Mouse (Mus musculus) liver, embryonic 12.5 days (tissue): ENCODE measurements around the gene Arrb1. TPM values are rescaled to one million over a fixed set of nuclear protein-coding genes. Genes with fewer than 3 reads are reported as not detected.

Experiments
- ATAC-seq: fragments of 200-750 bp; cut with Nextera tagmentation; 2 replicates; pipeline ENCODE4 v1.8.0; 2017; ENCODE audit warnings: moderate number of reproducible peaks, mild to moderate bottlenecking, moderate library complexity
- H3K27ac ChIP-seq: fragments of 300-500 bp; sonication (generic); 2 replicates; pipeline ENCODE4 v1.5.1; 2016; ENCODE audit warnings: mild to moderate bottlenecking
- H3K27me3 ChIP-seq: fragments of 300-500 bp; sonication (generic); replicated peaks from 2 replicates; pipeline ENCODE4 v1.6.1; 2016; ENCODE audit warnings: mild to moderate bottlenecking, moderate library complexity
- H3K36me3 ChIP-seq: fragments of 300-500 bp; sonication (generic); 2 replicates; pipeline ENCODE4 v1.6.1; 2016; ENCODE audit warnings: mild to moderate bottlenecking, moderate library complexity
- H3K4me1 ChIP-seq: fragments of 300-500 bp; sonication (generic); 2 replicates; pipeline ENCODE4 v1.6.1; 2016
- H3K4me2 ChIP-seq: fragments of 300-500 bp; sonication (generic); 2 replicates; pipeline ENCODE4 v1.6.1; 2016; ENCODE audit warnings: mild to moderate bottlenecking, moderate library complexity
- H3K4me3 ChIP-seq: fragments of 300-500 bp; sonication (generic); 2 replicates; pipeline ENCODE4 v1.5.1; 2016; ENCODE audit warnings: mild to moderate bottlenecking, moderate library complexity
- H3K9ac ChIP-seq: fragments of 300-500 bp; sonication (generic); 2 replicates; pipeline ENCODE4 v1.6.1; 2016; ENCODE audit warnings: mild to moderate bottlenecking, moderate library complexity
- H3K9me3 ChIP-seq: fragments of 300-500 bp; sonication (generic); replicated peaks from 2 replicates; pipeline ENCODE4 v1.6.1; 2016; ENCODE audit warnings: mild to moderate bottlenecking, moderate library complexity
- WGBS: fragments of 180-500 bp; shearing (Covaris S2); methylation state at CpG from one replicate; pipeline ENCODE4 v1.1.7; 2016; ENCODE audit not compliant: insufficient replicate concordance; 5-methylcytosine and 5-hydroxymethylcytosine counted together
- polyA plus RNA-seq: library from polyadenylated mRNA; unstranded; fragments of >200 nt; fragmentation: Nextera tagmentation; extraction: Ambion mirVana; gene quantifications from 2 replicates; pipeline ENCODE4 v1.2.1, GENCODE M21; 2016

The Arrb1 gene
- polyA plus RNA-seq, 1 experiment from 2014 or later, result 136 TPM

DNA sequence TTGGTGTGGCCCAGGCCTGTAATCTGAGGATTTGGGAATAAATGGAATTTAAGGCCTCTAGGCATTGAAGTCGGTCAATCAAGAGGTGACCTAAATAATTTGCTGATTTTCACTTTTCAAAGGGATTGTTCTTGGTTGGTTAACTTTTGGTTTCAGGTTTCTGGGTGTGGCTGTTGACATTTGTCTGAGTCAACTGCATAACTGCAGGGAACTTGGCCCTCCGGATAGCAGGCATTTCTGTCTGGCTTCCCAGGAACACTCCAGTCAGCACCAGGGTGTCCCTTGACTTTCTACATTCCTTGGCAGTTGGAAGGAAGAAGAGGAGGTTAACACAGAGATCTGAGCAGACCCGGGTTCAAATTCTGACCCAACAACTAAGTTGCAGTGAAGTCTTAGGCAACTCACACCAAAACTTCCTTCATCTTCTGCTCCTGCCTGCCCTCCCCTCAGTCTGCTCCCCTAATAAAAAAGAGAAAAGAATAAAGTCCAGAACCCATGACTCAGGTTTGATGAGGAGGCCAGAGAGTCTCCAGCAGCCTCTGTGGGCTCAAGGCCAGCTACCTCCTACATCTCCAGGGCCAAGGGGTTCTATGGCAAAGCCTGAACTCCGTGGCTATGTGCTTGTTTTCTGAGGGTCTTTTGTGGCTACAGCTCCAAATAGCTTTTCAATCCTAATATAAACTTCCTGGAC, 16.2 kb upstream of the Arrb1 start:
- Histone ChIP-seq H3K9ac (no peak overlapping the region), H3K27me3 (no peaks in the 10 kb centered on the region), H3K9me3 (no peaks in the 10 kb centered on the region), H3K4me1 (peaks cover 39% of the 10 kb centered on the region), H3K4me2 (no peak overlapping the region), H3K4me3 (no peak overlapping the region), H3K27ac (0 out of 2 replicates have a peak overlapping the region, but pooled peaks have one; percentile 22), H3K36me3 (no peaks in the 10 kb centered on the region)
- WGBS, result 69% methylated on average over 4 of the region's 4 CpGs
- no peak for ATAC-seq

DNA sequence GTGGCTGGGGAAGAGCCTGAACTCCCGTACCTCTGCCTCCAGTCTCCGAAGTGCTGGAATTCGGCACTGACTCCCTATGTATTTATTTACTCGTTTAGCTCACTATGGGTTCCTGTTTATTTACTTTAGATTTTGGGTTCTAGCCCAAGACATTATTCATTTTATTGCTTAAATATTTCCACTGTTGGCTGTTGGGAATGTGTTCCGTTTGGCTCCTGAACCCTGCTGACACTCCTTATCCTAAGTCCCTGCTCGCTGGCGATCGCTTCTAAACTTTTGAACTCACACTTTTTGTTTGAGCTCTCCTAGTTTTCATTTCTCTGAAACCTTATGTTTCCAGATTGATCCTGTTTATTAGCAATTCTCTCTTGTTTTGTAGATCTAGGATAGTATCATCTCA, 12.1 kb upstream of the Arrb1 start:
- Histone ChIP-seq H3K27me3 (no peaks in the 10 kb centered on the region), H3K36me3 (no peaks in the 10 kb centered on the region), H3K4me2 (no peak overlapping the region), H3K4me3 (no peak overlapping the region), H3K9me3 (no peaks in the 10 kb centered on the region), H3K4me1 (peaks cover 14% of the 10 kb centered on the region), H3K27ac (no peak overlapping the region), H3K9ac (no peak overlapping the region)
- ATAC-seq, result no peak
- 76% methylated on average over 8 of the region's 8 CpGs for WGBS

DNA sequence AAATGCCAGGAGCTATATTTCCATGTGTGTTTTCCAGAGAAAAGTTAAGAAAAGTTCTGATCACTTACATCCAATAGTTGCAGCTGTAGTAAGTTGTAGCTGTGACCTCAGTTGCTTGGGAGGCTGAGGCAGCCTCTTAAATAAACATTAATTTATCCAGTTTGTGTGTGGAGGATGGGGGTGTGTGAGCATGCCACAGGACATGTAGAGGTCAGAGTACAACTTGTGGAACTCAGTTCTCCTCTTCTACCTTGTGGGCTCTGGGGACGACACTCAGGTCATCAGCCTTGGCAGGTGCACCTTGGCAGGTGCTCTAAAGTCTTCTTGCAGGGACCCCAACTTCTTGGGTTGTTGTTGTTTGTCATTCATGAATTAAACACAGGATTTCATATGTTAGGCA, 11.4 kb upstream of the Arrb1 start:
- Histone ChIP-seq H3K27me3 (no peaks in the 10 kb centered on the region), H3K36me3 (no peaks in the 10 kb centered on the region), H3K27ac (no peak overlapping the region), H3K9me3 (no peaks in the 10 kb centered on the region), H3K4me3 (no peak overlapping the region), H3K4me2 (no peak overlapping the region), H3K4me1 (peaks cover 15% of the 10 kb centered on the region), H3K9ac (no peak overlapping the region)
- 79% methylated on average over 1 of the region's 1 CpGs for WGBS
- no peak for ATAC-seq

DNA sequence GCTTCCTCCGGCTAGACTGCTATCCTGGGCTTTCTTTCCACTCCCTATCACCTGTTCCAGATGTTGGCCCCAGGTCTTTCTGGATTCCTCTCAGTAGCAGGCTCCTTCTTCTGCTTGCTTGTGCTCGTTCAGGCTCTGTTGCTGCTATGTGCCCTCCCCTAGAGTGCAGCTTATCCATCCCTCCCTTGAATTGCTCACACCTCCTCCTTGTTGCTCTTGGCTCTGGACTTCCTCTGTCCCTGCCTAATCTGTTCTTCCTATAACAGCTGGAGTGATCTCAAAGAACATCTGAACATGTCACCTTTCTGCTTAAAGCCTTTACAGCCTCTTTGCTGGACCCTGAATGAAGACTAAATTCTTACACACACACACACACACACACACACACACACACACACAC, 6.7 kb upstream of the Arrb1 start:
- Histone ChIP-seq H3K9me3 (no peaks in the 10 kb centered on the region), H3K27me3 (no peaks in the 10 kb centered on the region), H3K9ac (no peak overlapping the region), H3K27ac (0 out of 2 replicates have a peak overlapping the region, but pooled peaks have one; percentile 8), H3K36me3 (no peaks in the 10 kb centered on the region), H3K4me1 (peaks cover 53% of the 10 kb centered on the region), H3K4me2 (no peak overlapping the region), H3K4me3 (no peak overlapping the region)
- no peak for ATAC-seq
- 36% methylated on average over 2 of the region's 2 CpGs for WGBS

DNA sequence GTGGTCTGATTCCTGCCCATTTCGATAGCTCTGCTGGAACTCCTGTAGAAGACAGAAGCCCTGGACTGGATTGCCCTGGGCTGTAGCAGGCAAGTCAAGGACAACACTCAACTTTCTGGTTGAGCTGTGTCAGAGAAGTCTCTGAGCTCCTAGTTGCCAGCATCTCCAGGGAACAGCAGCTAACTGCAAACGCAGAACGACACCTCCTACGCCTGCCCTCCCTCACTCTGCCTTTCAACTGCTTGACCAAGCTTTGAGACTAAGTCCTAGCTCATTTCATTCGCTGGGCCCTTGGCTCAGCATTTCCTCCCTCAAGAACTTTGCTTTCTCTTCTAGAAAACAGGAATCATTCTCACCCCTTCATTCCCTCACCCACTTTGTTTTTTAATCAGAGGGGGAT, 5.9 kb upstream of the Arrb1 start:
- 60% methylated on average over 5 of the region's 5 CpGs for WGBS
- H3K9me3 ChIP-seq, result no peaks in the 10 kb centered on the region
- H3K4me2 ChIP-seq, result no peak overlapping the region
- H3K4me3 ChIP-seq, result no peak overlapping the region
- H3K27ac ChIP-seq, result peak overlapping the region; percentile 55; the same call in 1 of the 2 replicates
- ATAC-seq, result no peak
- H3K4me1 ChIP-seq, result peaks cover 62% of the 10 kb centered on the region
- no peak overlapping the region for H3K9ac ChIP-seq
- H3K36me3 ChIP-seq, result no peaks in the 10 kb centered on the region
- H3K27me3 ChIP-seq, result no peaks in the 10 kb centered on the region

DNA sequence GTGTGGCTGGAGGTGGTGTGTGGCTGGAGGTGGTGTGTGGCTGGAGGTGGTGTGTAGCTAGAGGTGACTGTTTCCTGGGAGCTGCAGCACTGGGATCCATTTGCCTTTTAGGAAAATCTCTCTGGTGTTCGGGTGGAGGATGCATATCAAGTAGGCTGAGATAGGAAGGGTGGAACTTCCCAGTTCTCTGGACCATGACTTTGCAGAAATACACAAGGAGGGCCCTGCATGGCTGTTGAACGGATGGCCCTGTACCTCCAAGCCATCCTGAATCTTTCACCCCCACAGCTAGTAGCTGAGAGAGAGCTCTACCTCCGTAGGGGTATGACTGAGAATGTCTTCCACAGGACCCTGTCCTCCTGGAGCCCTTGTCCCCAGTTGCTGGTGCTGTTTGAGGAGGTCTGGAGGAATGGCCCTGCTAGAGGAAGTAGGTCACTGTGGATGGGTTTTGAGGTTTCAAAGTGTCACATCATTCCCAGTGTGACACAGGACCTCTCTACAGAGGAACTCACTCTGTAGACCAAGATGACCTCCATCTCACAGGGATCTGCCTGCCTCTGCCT, 3.8 kb upstream of the Arrb1 start:
- peak; percentile 59 for ATAC-seq
- no peaks in the 10 kb centered on the region for H3K9me3 ChIP-seq
- H3K27ac ChIP-seq, result peak overlapping the region; percentile 97
- H3K4me3 ChIP-seq, result peak overlapping the region; percentile 21
- 24% methylated on average over 3 of the region's 3 CpGs for WGBS
- peak overlapping the region; percentile 60 for H3K9ac ChIP-seq
- peak overlapping the region; percentile 57 for H3K4me2 ChIP-seq
- H3K36me3 ChIP-seq, result no peaks in the 10 kb centered on the region
- peaks cover 80% of the 10 kb centered on the region for H3K4me1 ChIP-seq
- H3K27me3 ChIP-seq, result no peaks in the 10 kb centered on the region

DNA sequence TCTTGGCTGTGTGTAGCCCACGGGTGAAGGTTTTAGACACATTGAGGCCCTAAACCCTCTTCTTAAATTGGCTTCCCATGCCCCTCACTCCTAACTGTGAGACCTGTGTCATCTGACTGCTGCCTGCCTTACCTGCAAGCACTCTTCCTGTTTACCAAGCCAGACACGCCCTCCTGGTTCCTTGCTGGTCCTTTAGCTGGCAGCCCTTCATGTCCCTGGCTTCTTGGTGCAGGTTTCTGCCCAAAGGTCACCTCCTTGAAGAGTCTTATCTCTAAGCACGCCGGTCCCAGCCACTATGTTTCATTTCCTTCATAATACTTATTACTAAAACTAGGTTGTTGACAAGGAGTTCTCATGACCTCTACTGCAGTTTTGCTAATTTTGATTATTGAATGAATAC, 2.7 kb upstream of the Arrb1 start:
- Histone ChIP-seq H3K4me1 (peaks cover 91% of the 10 kb centered on the region), H3K9ac (peak overlapping the region; percentile 60), H3K36me3 (no peaks in the 10 kb centered on the region), H3K9me3 (no peaks in the 10 kb centered on the region), H3K27me3 (no peaks in the 10 kb centered on the region), H3K27ac (peak overlapping the region; percentile 97), H3K4me3 (no peak overlapping the region), H3K4me2 (peak overlapping the region; percentile 57)
- 27% methylated on average over 4 of the region's 4 CpGs for WGBS
- no peak for ATAC-seq

DNA sequence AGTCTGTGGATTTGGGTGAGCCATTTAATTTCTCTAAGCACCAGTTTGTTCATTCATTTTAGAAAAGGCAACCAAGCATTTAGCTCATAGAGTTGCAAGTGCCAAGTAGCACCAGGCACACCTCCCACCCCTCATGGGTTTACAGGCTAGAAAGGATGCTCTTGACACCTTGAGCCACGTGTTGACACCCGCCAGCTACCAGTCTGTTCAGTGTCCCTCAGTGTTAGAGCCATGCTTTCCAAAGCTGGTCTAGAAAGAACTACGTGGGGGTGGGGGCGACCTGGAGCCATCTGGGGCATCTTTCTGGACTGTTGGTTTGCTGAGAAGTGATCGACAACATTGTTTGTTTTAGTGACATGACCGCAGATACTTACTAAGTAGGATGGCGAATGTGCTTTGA, 1.7 kb upstream of the Arrb1 start:
- Histone ChIP-seq H3K4me2 (no peak overlapping the region), H3K36me3 (peaks cover 5% of the 10 kb centered on the region; the same call in 1 of the 2 replicates), H3K4me1 (peaks cover 98% of the 10 kb centered on the region), H3K27ac (peak overlapping the region; percentile 97), H3K27me3 (no peaks in the 10 kb centered on the region), H3K9me3 (no peaks in the 10 kb centered on the region), H3K9ac (no peak overlapping the region), H3K4me3 (no peak overlapping the region)
- ATAC-seq, result no peak
- 75% methylated on average over 7 of the region's 7 CpGs for WGBS

DNA sequence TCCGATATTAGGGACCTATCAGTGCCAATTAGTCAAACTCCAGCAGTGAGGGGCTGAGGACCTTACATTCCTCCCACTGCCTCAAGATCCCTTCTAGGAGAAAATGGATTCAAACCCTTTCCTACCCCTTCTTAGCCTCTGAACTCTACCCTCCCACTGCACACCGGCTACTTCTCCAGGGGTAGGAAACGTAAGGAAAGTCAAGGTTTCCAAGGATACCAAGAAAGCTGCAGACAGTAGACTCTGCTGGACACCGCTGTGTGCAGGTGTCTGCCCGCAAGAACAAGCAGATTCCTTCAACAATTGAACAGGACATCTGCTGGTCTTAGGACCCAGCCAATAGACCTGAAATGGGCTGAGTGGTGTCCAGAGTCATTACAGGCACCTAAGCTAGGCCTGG, 765 bp upstream of the Arrb1 start:
- Histone ChIP-seq H3K27ac (peak overlapping the region; percentile 97), H3K4me1 (peaks cover 98% of the 10 kb centered on the region), H3K27me3 (no peaks in the 10 kb centered on the region), H3K4me3 (peak overlapping the region; percentile 84), H3K36me3 (peaks cover 5% of the 10 kb centered on the region; the same call in 1 of the 2 replicates), H3K4me2 (peak overlapping the region; percentile 94), H3K9ac (peak overlapping the region; percentile 40), H3K9me3 (no peaks in the 10 kb centered on the region)
- WGBS, result 48% methylated on average over 5 of the region's 5 CpGs
- ATAC-seq, result no peak

DNA sequence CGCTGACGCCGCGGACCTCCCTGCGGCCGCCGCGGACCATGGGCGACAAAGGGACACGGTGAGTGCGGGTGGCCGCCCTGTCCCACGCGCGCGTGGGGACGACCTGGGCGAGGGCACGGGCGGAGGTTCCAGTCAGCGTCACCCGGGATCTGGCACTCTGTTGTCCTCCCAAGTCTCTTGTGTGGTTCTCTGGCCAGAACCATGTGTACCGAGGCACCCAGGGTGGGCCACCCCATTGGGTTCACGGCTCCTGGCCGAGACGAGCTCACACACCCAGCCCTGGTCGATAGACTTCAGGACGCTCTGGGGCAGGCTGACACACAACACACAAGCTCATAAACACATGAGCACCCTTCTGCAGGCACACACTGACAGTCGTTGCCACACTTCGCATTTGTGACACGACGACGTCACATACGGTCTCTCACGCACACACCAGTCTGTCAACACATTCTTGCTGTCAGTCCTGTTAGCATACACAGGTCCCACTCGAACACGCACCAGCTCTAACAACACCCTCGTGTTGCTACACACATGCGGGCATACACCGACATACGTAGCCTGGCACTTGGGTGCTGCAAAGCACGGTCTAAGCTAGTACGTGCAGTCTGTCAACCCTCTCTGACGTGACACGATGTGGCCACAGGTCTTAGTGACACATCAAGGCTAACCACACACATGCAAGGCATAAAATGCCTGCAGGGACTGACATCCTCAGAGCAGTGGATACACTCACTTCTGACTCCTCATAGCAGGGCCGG, 655 bp downstream of the Arrb1 start:
- peak overlapping the region; percentile 84 for H3K4me3 ChIP-seq
- H3K9ac ChIP-seq, result peak overlapping the region; percentile 97
- WGBS, result 3% methylated on average over 43 of the region's 46 CpGs
- ATAC-seq, result peak; percentile 29
- peak overlapping the region; percentile 97 for H3K27ac ChIP-seq
- peaks cover 97% of the 10 kb centered on the region for H3K4me1 ChIP-seq
- H3K27me3 ChIP-seq, result no peaks in the 10 kb centered on the region
- peaks cover 7% of the 10 kb centered on the region for H3K36me3 ChIP-seq
- H3K9me3 ChIP-seq, result no peaks in the 10 kb centered on the region
- peak overlapping the region; percentile 94 for H3K4me2 ChIP-seq

DNA sequence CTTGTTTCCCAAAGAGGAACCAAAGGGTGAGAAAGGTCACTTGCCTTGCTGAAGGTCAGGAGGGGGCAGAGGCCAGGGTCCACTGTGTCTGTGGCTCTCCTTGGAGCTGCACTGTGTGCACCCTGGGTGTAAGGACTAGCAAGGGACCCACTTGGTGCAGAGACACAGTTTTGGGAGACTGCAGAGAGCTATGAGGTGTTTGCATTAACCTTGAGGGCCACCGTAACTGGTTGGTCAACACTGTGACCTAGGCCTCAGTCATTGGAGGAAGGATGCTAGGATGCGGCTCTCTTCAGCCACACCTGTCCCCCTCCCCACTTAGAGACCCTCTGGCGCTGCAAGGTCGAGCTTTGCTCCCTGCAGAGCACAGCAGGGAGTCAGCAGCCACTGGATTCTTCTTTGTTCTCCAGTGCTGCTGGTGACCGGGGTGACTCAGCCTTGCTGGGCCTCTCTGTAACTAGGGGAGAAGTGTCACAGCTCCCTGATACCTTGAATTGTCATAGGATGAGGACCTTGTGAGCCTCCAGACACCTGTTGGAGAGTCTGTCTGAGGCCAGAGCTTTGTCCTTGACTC, 2.0 kb downstream of the Arrb1 start:
- Histone ChIP-seq H3K9me3 (no peaks in the 10 kb centered on the region), H3K4me3 (peak overlapping the region; percentile 84), H3K36me3 (peaks cover 16% of the 10 kb centered on the region), H3K4me1 (peaks cover 96% of the 10 kb centered on the region), H3K4me2 (peak overlapping the region; percentile 94), H3K27ac (peak overlapping the region; percentile 97), H3K9ac (peak overlapping the region; percentile 97), H3K27me3 (no peaks in the 10 kb centered on the region)
- 50% methylated on average over 5 of the region's 5 CpGs for WGBS
- ATAC-seq, result no peak

DNA sequence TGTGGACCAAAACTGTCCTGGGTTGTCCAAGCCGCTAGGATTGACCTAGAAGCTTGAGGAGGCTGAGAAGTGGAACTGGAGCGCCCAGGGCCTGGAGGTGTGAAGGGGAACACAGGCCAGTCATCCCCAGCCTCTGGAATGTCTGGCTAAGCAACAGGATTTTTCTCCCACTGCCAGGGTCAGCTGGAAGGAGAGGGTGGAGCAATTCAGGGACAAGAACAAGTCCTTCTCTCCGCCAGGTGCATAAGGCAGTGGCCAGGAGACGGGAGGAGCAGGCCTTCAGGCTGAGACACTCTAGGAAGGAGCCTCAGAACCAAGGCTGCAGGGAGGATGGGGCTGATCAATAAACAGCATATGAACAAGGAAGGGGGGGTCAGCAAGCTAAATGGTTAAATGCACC, 3.2 kb downstream of the Arrb1 start:
- Histone ChIP-seq H3K9me3 (no peaks in the 10 kb centered on the region), H3K9ac (peak overlapping the region; percentile 97), H3K4me2 (peak overlapping the region; percentile 94), H3K27me3 (no peaks in the 10 kb centered on the region), H3K4me3 (no peak overlapping the region), H3K36me3 (peaks cover 26% of the 10 kb centered on the region), H3K27ac (peak overlapping the region; percentile 97), H3K4me1 (peaks cover 91% of the 10 kb centered on the region)
- WGBS, result 84% methylated on average over 4 of the region's 4 CpGs
- no peak for ATAC-seq
